Mouse (Mus musculus): ENCODE measurements around the gene Hist1h3e. TPM values are rescaled to one million over a fixed set of nuclear protein-coding genes. Genes with fewer than 3 reads are reported as not detected.
"Not testable (repeated sequence)": the region's sequence is repeated elsewhere in the genome, so short reads cannot be mapped to it uniquely, and the experiment has no call there.

Hist1h3e gene
- polyA plus RNA-seq, 1 experiment from 2014 or later, result 9.6 TPM

DNA sequence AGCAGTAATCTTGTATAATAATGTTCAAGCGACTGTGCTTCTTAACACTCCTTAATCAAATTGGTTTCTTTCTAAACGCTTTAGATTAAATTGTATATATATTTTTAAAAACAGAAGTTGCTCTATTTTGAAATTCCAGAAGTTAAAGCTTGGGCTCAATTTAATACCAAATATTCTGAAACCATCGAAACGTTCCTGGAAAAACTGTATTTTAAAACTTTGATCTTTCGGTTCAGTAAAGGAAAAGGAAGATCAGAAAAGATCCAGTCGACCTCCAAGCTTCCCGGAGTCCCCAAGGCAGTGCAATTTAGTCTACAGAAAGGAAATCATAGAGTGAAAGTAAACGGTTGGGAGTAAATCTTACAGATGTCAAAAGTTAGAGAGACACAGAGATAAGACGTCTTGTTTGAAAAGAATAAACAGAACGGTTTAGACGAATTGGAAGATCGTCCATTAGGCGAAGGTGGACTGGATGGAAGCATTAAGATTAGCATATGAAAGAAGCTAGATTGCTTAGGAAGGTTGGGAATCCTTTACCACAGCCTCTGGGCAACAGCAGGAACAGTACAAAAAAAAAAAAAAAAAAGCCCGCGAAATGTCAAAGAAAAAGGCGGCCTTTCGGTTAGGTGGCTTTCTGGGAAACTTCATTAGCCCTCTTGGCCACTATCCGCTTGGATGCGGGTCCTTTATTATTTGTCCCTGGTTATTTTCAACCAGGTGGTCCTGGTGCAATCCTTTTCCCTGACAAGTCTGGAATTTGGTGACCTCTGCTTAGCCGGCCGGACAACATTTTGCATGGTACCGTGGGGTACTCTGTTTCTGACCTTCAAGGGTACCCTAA is 24.1 kb upstream of the Hist1h3e start:
- ATAC-seq (ENCODE audit: insufficient number of reproducible peaks, low FRiP score, low TSS enrichment, low read depth) (no peak), DNase-seq (ENCODE audit: low spot score) (peak; percentile 58)
- Histone ChIP-seq H3K27me3 (ENCODE audit: control insufficient read depth, insufficient read depth, low read length) (no peaks in the 10 kb centered on the region), H3K27ac (replicated peaks; ENCODE audit: low read depth, low read length) (peak overlapping the region; percentile 85), H3K4me3 (ENCODE audit: low read depth, low read length) (peak overlapping the region; percentile 3; the same call in 1 of the 2 replicates), H3K36me3 (ENCODE audit: control insufficient read depth, insufficient read depth, low read length) (no peaks in the 10 kb centered on the region), H3K9me3 (ENCODE audit: control insufficient read depth, low read length) (no peaks in the 10 kb centered on the region), H3K9ac (ENCODE audit: low read length) (peak overlapping the region; percentile 46), H3K4me1 (ENCODE audit: control insufficient read depth, insufficient read depth, low read length) (peaks cover 6% of the 10 kb centered on the region; the same call in 1 of the 2 replicates), H3K4me2 (ENCODE audit: low read depth, severe bottlenecking) (peak overlapping the region; percentile 29)
- WGBS, result 2% methylated on average over 22 of the region's 22 CpGs

- WGBS, result under 1% methylated on average over 21 of the region's 36 CpGs
- H3K9me3 ChIP-seq (ENCODE audit: control insufficient read depth, low read length); H3K36me3 ChIP-seq (ENCODE audit: control insufficient read depth, insufficient read depth, low read length); H3K4me1 ChIP-seq (ENCODE audit: control insufficient read depth, insufficient read depth, low read length); H3K27me3 ChIP-seq (ENCODE audit: control insufficient read depth, insufficient read depth, low read length): not testable (repeated sequence)
- ATAC-seq (ENCODE audit: insufficient number of reproducible peaks, low FRiP score, low TSS enrichment, low read depth), result peak; percentile 88
- H3K27ac ChIP-seq (replicated peaks; ENCODE audit: low read depth, low read length), result peak overlapping the region; percentile 98
- DNase-seq (ENCODE audit: low spot score), result peak; percentile 80
- H3K9ac ChIP-seq (ENCODE audit: low read length), result peak overlapping the region; percentile 77
- peak overlapping the region; percentile 39 for H3K4me3 ChIP-seq (ENCODE audit: low read depth, low read length)
- H3K4me2 ChIP-seq (ENCODE audit: low read depth, severe bottlenecking), result peak overlapping the region; percentile 70
These were observed 23.4 kb upstream of the Hist1h3e start for GRCm38 (mm10) chr13:23585442-23586098.

GRCm38 (mm10) chr13:23585029-23585441 is 22.9 kb upstream of the Hist1h3e start:
- peak overlapping the region; percentile 77 for H3K9ac ChIP-seq (ENCODE audit: low read length)
- H3K9me3 ChIP-seq (ENCODE audit: control insufficient read depth, low read length), result no peaks in the 10 kb centered on the region
- peak overlapping the region; percentile 70 for H3K4me2 ChIP-seq (ENCODE audit: low read depth, severe bottlenecking)
- WGBS, result under 1% methylated on average over 21 of the region's 21 CpGs
- ATAC-seq (ENCODE audit: insufficient number of reproducible peaks, low FRiP score, low TSS enrichment, low read depth), result no peak
- H3K36me3 ChIP-seq (ENCODE audit: control insufficient read depth, insufficient read depth, low read length), result no peaks in the 10 kb centered on the region
- H3K4me1 ChIP-seq (ENCODE audit: control insufficient read depth, insufficient read depth, low read length), result peaks cover 9% of the 10 kb centered on the region; the same call in 1 of the 2 replicates
- H3K27ac ChIP-seq (replicated peaks; ENCODE audit: low read depth, low read length), result peak overlapping the region; percentile 98
- H3K4me3 ChIP-seq (ENCODE audit: low read depth, low read length), result peak overlapping the region; percentile 39
- peak; percentile 87 for DNase-seq (ENCODE audit: low spot score)
- no peaks in the 10 kb centered on the region for H3K27me3 ChIP-seq (ENCODE audit: control insufficient read depth, insufficient read depth, low read length)

DNA sequence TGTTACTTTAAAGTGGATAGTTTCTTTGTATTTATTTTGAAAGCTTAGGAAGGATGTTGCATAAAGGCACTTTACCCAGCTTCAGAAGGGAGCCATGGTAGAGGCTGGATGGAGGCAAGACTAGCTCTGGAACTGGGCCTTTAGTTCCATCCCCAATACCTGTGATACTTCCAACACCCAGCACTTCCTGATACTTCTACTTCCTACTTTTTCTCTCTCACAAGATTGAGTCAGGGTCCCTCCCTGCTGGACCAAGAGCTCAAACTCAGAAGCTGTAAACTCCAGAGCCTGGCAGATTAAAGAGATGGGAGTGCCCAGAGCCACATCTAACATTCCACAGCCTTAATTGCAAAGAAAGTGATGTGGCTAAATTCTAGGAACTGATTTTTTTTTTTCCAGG is 22.2 kb upstream of the Hist1h3e start:
- H3K36me3 ChIP-seq (ENCODE audit: control insufficient read depth, insufficient read depth, low read length), result no peaks in the 10 kb centered on the region
- peak overlapping the region; percentile 77 for H3K9ac ChIP-seq (ENCODE audit: low read length)
- peak overlapping the region; percentile 98 for H3K27ac ChIP-seq (replicated peaks; ENCODE audit: low read depth, low read length)
- H3K4me3 ChIP-seq (ENCODE audit: low read depth, low read length), result peak overlapping the region; percentile 39; the same call in 1 of the 2 replicates
- H3K27me3 ChIP-seq (ENCODE audit: control insufficient read depth, insufficient read depth, low read length), result no peaks in the 10 kb centered on the region
- H3K4me2 ChIP-seq (ENCODE audit: low read depth, severe bottlenecking), result peak overlapping the region; percentile 70
- no peaks in the 10 kb centered on the region for H3K9me3 ChIP-seq (ENCODE audit: control insufficient read depth, low read length)
- peaks cover 9% of the 10 kb centered on the region; the same call in 1 of the 2 replicates for H3K4me1 ChIP-seq (ENCODE audit: control insufficient read depth, insufficient read depth, low read length)
- ATAC-seq (ENCODE audit: insufficient number of reproducible peaks, low FRiP score, low TSS enrichment, low read depth), result no peak
- peak; percentile 50 for DNase-seq (ENCODE audit: low spot score)

GRCm38 (mm10) chr13:23583387-23584068 is 21.4 kb upstream of the Hist1h3e start:
- Histone ChIP-seq H3K27me3 (ENCODE audit: control insufficient read depth, insufficient read depth, low read length) (no peaks in the 10 kb centered on the region), H3K4me1 (ENCODE audit: control insufficient read depth, insufficient read depth, low read length) (peaks cover 9% of the 10 kb centered on the region; the same call in 1 of the 2 replicates), H3K9me3 (ENCODE audit: control insufficient read depth, low read length) (no peaks in the 10 kb centered on the region), H3K27ac (replicated peaks; ENCODE audit: low read depth, low read length) (peak overlapping the region; percentile 98), H3K36me3 (ENCODE audit: control insufficient read depth, insufficient read depth, low read length) (no peaks in the 10 kb centered on the region), H3K9ac (ENCODE audit: low read length) (peak overlapping the region; percentile 17; the same call in 1 of the 2 replicates), H3K4me2 (ENCODE audit: low read depth, severe bottlenecking) (no peak overlapping the region), H3K4me3 (ENCODE audit: low read depth, low read length) (no peak overlapping the region)
- DNase-seq (ENCODE audit: low spot score), result peak; percentile 32
- no peak for ATAC-seq (ENCODE audit: insufficient number of reproducible peaks, low FRiP score, low TSS enrichment, low read depth)

GRCm38 (mm10) chr13:23582219-23583056 is 20.3 kb upstream of the Hist1h3e start:
- ATAC-seq (ENCODE audit: insufficient number of reproducible peaks, low FRiP score, low TSS enrichment, low read depth) (no peak), DNase-seq (ENCODE audit: low spot score) (peak; percentile 58)
- Histone ChIP-seq H3K4me1 (ENCODE audit: control insufficient read depth, insufficient read depth, low read length) (peaks cover 9% of the 10 kb centered on the region; the same call in 1 of the 2 replicates), H3K4me3 (ENCODE audit: low read depth, low read length) (peak overlapping the region; percentile 54), H3K9ac (ENCODE audit: low read length) (peak overlapping the region; percentile 83), H3K36me3 (ENCODE audit: control insufficient read depth, insufficient read depth, low read length) (no peaks in the 10 kb centered on the region), H3K27me3 (ENCODE audit: control insufficient read depth, insufficient read depth, low read length) (no peaks in the 10 kb centered on the region), H3K9me3 (ENCODE audit: control insufficient read depth, low read length) (no peaks in the 10 kb centered on the region), H3K27ac (replicated peaks; ENCODE audit: low read depth, low read length) (peak overlapping the region; percentile 98), H3K4me2 (ENCODE audit: low read depth, severe bottlenecking) (peak overlapping the region; percentile 82)
- WGBS, result 4% methylated on average over 6 of the region's 6 CpGs

GRCm38 (mm10) chr13:23581408-23582218 is 19.4 kb upstream of the Hist1h3e start, which contains the start of gene Hist1h4d:
Gene Hist1h4d, plus strand, starts transcription at chr13:23581598.
- Histone ChIP-seq H3K36me3 (ENCODE audit: control insufficient read depth, insufficient read depth, low read length) (no peaks in the 10 kb centered on the region), H3K4me3 (ENCODE audit: low read depth, low read length) (peak within 1 kb of the TSS; percentile 54), H3K9me3 (ENCODE audit: control insufficient read depth, low read length) (no peaks in the 10 kb centered on the region), H3K9ac (ENCODE audit: low read length) (peak within 1 kb of the TSS; percentile 83), H3K4me2 (ENCODE audit: low read depth, severe bottlenecking) (peak within 1 kb of the TSS; percentile 82), H3K27ac (replicated peaks; ENCODE audit: low read depth, low read length) (peak within 1 kb of the TSS; percentile 98), H3K4me1 (ENCODE audit: control insufficient read depth, insufficient read depth, low read length) (peaks cover 11% of the 10 kb centered on the region), H3K27me3 (ENCODE audit: control insufficient read depth, insufficient read depth, low read length) (no peaks in the 10 kb centered on the region)
- ATAC-seq (ENCODE audit: insufficient number of reproducible peaks, low FRiP score, low TSS enrichment, low read depth), result peak; percentile 89
- peak; percentile 99 for DNase-seq (ENCODE audit: low spot score)
- 0% methylated on average over 41 of the region's 43 CpGs for WGBS
